Mouse (Mus musculus): ENCODE results near the gene Klhl40. TPM values are rescaled to one million over a fixed set of nuclear protein-coding genes. Genes with fewer than 3 reads are reported as not detected.
A peak's percentile ranks its signal among the peaks of the same experiment; 100 is the strongest.

Klhl40 gene
- total and polyA plus RNA-seq, 2 experiments from 2014 or later: 14.5 to 20.7 TPM

DNA sequence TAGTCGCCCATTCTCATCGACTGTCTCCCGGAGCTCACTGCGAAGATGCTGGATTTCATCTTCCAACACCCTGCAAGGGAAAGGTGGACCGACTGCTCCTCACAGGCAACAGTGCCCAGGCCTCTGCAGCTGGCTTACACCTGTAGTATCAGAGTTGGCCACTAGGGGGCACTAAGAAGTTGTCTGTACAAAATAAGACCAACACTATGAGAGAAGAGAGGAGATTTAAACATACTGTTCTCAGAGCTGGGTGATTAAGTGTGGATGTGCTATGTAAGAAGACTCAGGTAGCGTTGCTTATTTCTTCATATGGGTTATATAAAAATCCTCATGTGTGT is 53.5 kb downstream of the Klhl40 start:
- no peak overlapping the region for H3K4me3 ChIP-seq (ENCODE audit: low read depth, low read length)
- H3K27ac ChIP-seq (ENCODE audit: low read depth): no peak overlapping the region
- TF ChIP-seq CTCF (IDR thresholded peaks at IDR 0.05; ENCODE audit: low read depth): peak; percentile 82
- no peak for TF ChIP-seq EP300 (IDR thresholded peaks at IDR 0.05; ENCODE audit: low read depth)
- H3K4me2 ChIP-seq (ENCODE audit: low read depth, low read length): no peak overlapping the region
- H3K36me3 ChIP-seq (replicated peaks; ENCODE audit: control insufficient read depth, insufficient read depth, low read length): no peaks in the 10 kb centered on the region
- ATAC-seq (ENCODE audit: insufficient read depth, low read depth): peak; percentile 37; the same call in 1 of the 2 replicates
- WGBS: 21% methylated on average over 6 of the region's 6 CpGs
- H3K9me3 ChIP-seq (replicated peaks; ENCODE audit: control insufficient read depth, low read length): no peaks in the 10 kb centered on the region
- no peak overlapping the region for H3K9ac ChIP-seq (replicated peaks; ENCODE audit: low read depth, low read length)
- DNase-seq (ENCODE audit: low spot score): peak; percentile 83
- no peaks in the 10 kb centered on the region; the same call in 1 of the 2 replicates for H3K27me3 ChIP-seq (ENCODE audit: control insufficient read depth, insufficient read depth, low read length)
- no peaks in the 10 kb centered on the region for H3K4me1 ChIP-seq (ENCODE audit: control insufficient read depth, insufficient read depth)

Other genes with a start within 250 kb of the Klhl40 start
- gene Lyzl4, start 135.5 kb upstream of the Klhl40 start, total RNA-seq (2014; rRNA removed; ENCODE audit: low replicate concordance): not detected in 2 replicates
- gene Lyzl4, start 135.5 kb upstream of the Klhl40 start, polyA plus RNA-seq (2015; fragmentation: Nextera tagmentation; extraction: Ambion mirVana): not detected in 2 replicates
- gene Vipr1, start 134.9 kb upstream of the Klhl40 start, total RNA-seq (2014; rRNA removed; ENCODE audit: low replicate concordance): 0.70 and 1.3 TPM in 2 replicates
- gene Vipr1, start 134.9 kb upstream of the Klhl40 start, polyA plus RNA-seq (2015; fragmentation: Nextera tagmentation; extraction: Ambion mirVana): 0.14 and 0.40 TPM in 2 replicates
- 3.8 and 9.4 TPM in 2 replicates for gene Sec22c, start 72.1 kb upstream of the Klhl40 start, total RNA-seq (2014; rRNA removed; ENCODE audit: low replicate concordance)
- 3.9 and 4.1 TPM in 2 replicates for gene Sec22c, start 72.1 kb upstream of the Klhl40 start, polyA plus RNA-seq (2015; fragmentation: Nextera tagmentation; extraction: Ambion mirVana)
- 109 and 136 TPM in 2 replicates for gene Ss18l2, start 67.3 kb upstream of the Klhl40 start, total RNA-seq (2014; rRNA removed; ENCODE audit: low replicate concordance)
- gene Ss18l2, start 67.3 kb upstream of the Klhl40 start, polyA plus RNA-seq (2015; fragmentation: Nextera tagmentation; extraction: Ambion mirVana): 362 and 379 TPM in 2 replicates
- gene Nktr, start 58.4 kb upstream of the Klhl40 start, total RNA-seq (2014; rRNA removed; ENCODE audit: low replicate concordance): 44.0 and 44.8 TPM in 2 replicates
- gene Nktr, start 58.4 kb upstream of the Klhl40 start, polyA plus RNA-seq (2015; fragmentation: Nextera tagmentation; extraction: Ambion mirVana): 30.2 and 31.1 TPM in 2 replicates
- 34.5 and 69.3 TPM in 2 replicates for gene Zfp651, start 18.3 kb upstream of the Klhl40 start, total RNA-seq (2014; rRNA removed; ENCODE audit: low replicate concordance)
- 12.1 and 13.2 TPM in 2 replicates for gene Zfp651, start 18.3 kb upstream of the Klhl40 start, polyA plus RNA-seq (2015; fragmentation: Nextera tagmentation; extraction: Ambion mirVana)
- 62.3 and 75.4 TPM in 2 replicates for gene Hhatl, start 14.9 kb downstream of the Klhl40 start, total RNA-seq (2014; rRNA removed; ENCODE audit: low replicate concordance)
- 52.7 and 53.0 TPM in 2 replicates for gene Hhatl, start 14.9 kb downstream of the Klhl40 start, polyA plus RNA-seq (2015; fragmentation: Nextera tagmentation; extraction: Ambion mirVana)
- gene Ccdc13, start 61.9 kb downstream of the Klhl40 start, total RNA-seq (2014; rRNA removed; ENCODE audit: low replicate concordance): not detected in 2 replicates
- 0.34 and 0.41 TPM in 2 replicates for gene Ccdc13, start 61.9 kb downstream of the Klhl40 start, polyA plus RNA-seq (2015; fragmentation: Nextera tagmentation; extraction: Ambion mirVana)
- 59.2 and 85.4 TPM in 2 replicates for gene Higd1a, start 80.8 kb downstream of the Klhl40 start, total RNA-seq (2014; rRNA removed; ENCODE audit: low replicate concordance)
- 319 and 332 TPM in 2 replicates for gene Higd1a, start 80.8 kb downstream of the Klhl40 start, polyA plus RNA-seq (2015; fragmentation: Nextera tagmentation; extraction: Ambion mirVana)
- 4.1 and 4.6 TPM in 2 replicates for gene Ackr2, start 120.7 kb downstream of the Klhl40 start, total RNA-seq (2014; rRNA removed; ENCODE audit: low replicate concordance)
- 1.6 and 2.1 TPM in 2 replicates for gene Ackr2, start 120.7 kb downstream of the Klhl40 start, polyA plus RNA-seq (2015; fragmentation: Nextera tagmentation; extraction: Ambion mirVana)
- gene Cyp8b1, start 138.7 kb downstream of the Klhl40 start, total RNA-seq (2014; rRNA removed; ENCODE audit: low replicate concordance): not detected in 2 replicates
- gene Cyp8b1, start 138.7 kb downstream of the Klhl40 start, polyA plus RNA-seq (2015; fragmentation: Nextera tagmentation; extraction: Ambion mirVana): not detected in 2 replicates
- gene Fam198a, start 173.4 kb downstream of the Klhl40 start, total RNA-seq (2014; rRNA removed; ENCODE audit: low replicate concordance): 1.1 and 3.1 TPM in 2 replicates
- gene Fam198a, start 173.4 kb downstream of the Klhl40 start, polyA plus RNA-seq (2015; fragmentation: Nextera tagmentation; extraction: Ambion mirVana): 0.78 and 0.85 TPM in 2 replicates
- 14.2 and 19.4 TPM in 2 replicates for gene Pomgnt2, start 219.5 kb downstream of the Klhl40 start, total RNA-seq (2014; rRNA removed; ENCODE audit: low replicate concordance)
- 6.9 and 7.9 TPM in 2 replicates for gene Pomgnt2, start 219.5 kb downstream of the Klhl40 start, polyA plus RNA-seq (2015; fragmentation: Nextera tagmentation; extraction: Ambion mirVana)

Data from heart, postnatal 0 days (tissue).